Mouse (Mus musculus) ZHBTc4 (cell line): ENCODE data around the gene Fasn.

Experiments
- DNase-seq: peaks from one replicate; pipeline ENCODE4 v3.0.0-alpha.2; 2011; ENCODE audit warnings: low read depth, low spot score

The Fasn gene

GRCm38 (mm10) chr11:120761811-120762671 is 62.3 kb downstream of the Fasn start:
- no peak for DNase-seq

GRCm38 (mm10) chr11:120760236-120760635 is 64.1 kb downstream of the Fasn start:
- no peak for DNase-seq
